Mouse (Mus musculus): ENCODE measurements around the gene Parp3. TPM values are rescaled to one million over a fixed set of nuclear protein-coding genes. Genes with fewer than 3 reads are reported as not detected.

The Parp3 gene
- total and polyA plus RNA-seq, 3 experiments: 2.2 to 5.0 TPM; not detected in 1

GRCm38 (mm10) chr9:106456325-106457162 lies 20.2 kb downstream of the Parp3 start:
- H3K9me3 ChIP-seq (replicated peaks; ENCODE audit: insufficient read depth, low read length): no peaks in the 10 kb centered on the region
- no peak overlapping the region for H3K4me3 ChIP-seq (ENCODE audit: control insufficient read depth in 1 of 2, insufficient read depth in 1 of 2, low read depth in 2 of 2, low read length in 2 of 2)
- no peak overlapping the region for H3K27ac ChIP-seq (ENCODE audit: control insufficient read depth, low read depth, low read length)
- H3K4me1 ChIP-seq (ENCODE audit: control insufficient read depth in 1 of 2, insufficient read depth in 2 of 2, low read length in 2 of 2): peaks cover 0 to 3% of the 10 kb centered on the region in 2 experiments; a peak in 2 of 4 replicates
- H3K9ac ChIP-seq (ENCODE audit: control insufficient read depth, low read depth, low read length, poor library complexity, severe bottlenecking): no peak overlapping the region
- TF ChIP-seq ZNF384 (IDR thresholded peaks at IDR 0.05; ENCODE audit: low read depth, low read length) (no peak), BHLHE40 (IDR thresholded peaks at IDR 0.05; ENCODE audit: borderline replicate concordance, low read depth, low read length) (no peak), RCOR1 (IDR thresholded peaks at IDR 0.05; ENCODE audit: low read depth, low read length) (no peak), POLR2AphosphoS2 (IDR thresholded peaks at IDR 0.05; ENCODE audit: low read length) (no peak), RAD21 (IDR thresholded peaks at IDR 0.05; ENCODE audit: low read depth, low read length) (no peak), UBTF (IDR thresholded peaks at IDR 0.05; ENCODE audit: borderline replicate concordance, insufficient read depth, low read depth, low read length) (no peak), ZMIZ1 (IDR thresholded peaks at IDR 0.05; ENCODE audit: low read depth, low read length) (no peak), MYC (IDR thresholded peaks at IDR 0.05; ENCODE audit: low read depth, low read length) (no peak), TAL1 (IDR thresholded peaks at IDR 0.05; ENCODE audit: low read length) (no peak), MEF2A (IDR thresholded peaks at IDR 0.05; ENCODE audit: extremely low read depth, insufficient replicate concordance, low read depth, low read length, poor library complexity, severe bottlenecking) (no peak), TCF12 (IDR thresholded peaks at IDR 0.05; ENCODE audit: low read depth, low read length) (no peak), CHD1 (IDR thresholded peaks at IDR 0.05; ENCODE audit: low read depth, low read length) (no peak), TBP (IDR thresholded peaks at IDR 0.05; ENCODE audit: low read depth, low read length) (no peak)
- H3K36me3 ChIP-seq (ENCODE audit: control insufficient read depth in 1 of 2, insufficient read depth in 2 of 2, low read length in 2 of 2): peaks cover 0 to 2% of the 10 kb centered on the region in 2 experiments; a peak in 2 of 4 replicates
- no peaks in the 10 kb centered on the region; the same call in 1 of the 2 replicates for H3K79me2 ChIP-seq (ENCODE audit: control insufficient read depth, insufficient read depth, low read length, poor library complexity)
- H3K27me3 ChIP-seq (ENCODE audit: control insufficient read depth in 1 of 2, insufficient read depth in 2 of 2, low read length in 2 of 2): no peaks in the 10 kb centered on the region
- no peak for DNase-seq (ENCODE audit: low read depth, low spot score)

GRCm38 (mm10) chr9:106454888-106455681 lies 21.7 kb downstream of the Parp3 start:
- no peaks in the 10 kb centered on the region for H3K27me3 ChIP-seq (ENCODE audit: control insufficient read depth in 1 of 2, insufficient read depth in 2 of 2, low read length in 2 of 2)
- TF ChIP-seq RCOR1 (IDR thresholded peaks at IDR 0.05; ENCODE audit: low read depth, low read length) (no peak), KAT2A (conservative IDR thresholded peaks at IDR 0.05; ENCODE audit: low read depth, low read length) (no peak), TCF12 (IDR thresholded peaks at IDR 0.05; ENCODE audit: low read depth, low read length) (no peak), CHD2 (IDR thresholded peaks at IDR 0.05; ENCODE audit: low read length) (no peak), NELFE (IDR thresholded peaks at IDR 0.05; ENCODE audit: low read depth, low read length) (no peak), USF2 (IDR thresholded peaks at IDR 0.05; ENCODE audit: borderline replicate concordance in 1 of 2, insufficient read depth in 1 of 2, low read depth in 1 of 2, low read length in 2 of 2) (no peak), MEF2A (IDR thresholded peaks at IDR 0.05; ENCODE audit: extremely low read depth, insufficient replicate concordance, low read depth, low read length, poor library complexity, severe bottlenecking) (no peak), RAD21 (IDR thresholded peaks at IDR 0.05; ENCODE audit: low read depth, low read length) (no peak), MAX (IDR thresholded peaks at IDR 0.05; ENCODE audit: low read length) (no peak), ETS1 (IDR thresholded peaks at IDR 0.05; ENCODE audit: low read depth, low read length) (no peak), HCFC1 (IDR thresholded peaks at IDR 0.05; ENCODE audit: low read depth, low read length) (no peak), SIN3A (IDR thresholded peaks at IDR 0.05; ENCODE audit: low read length) (no peak), MYB (IDR thresholded peaks at IDR 0.05; ENCODE audit: low read depth, low read length) (no peak), ZKSCAN1 (IDR thresholded peaks at IDR 0.05; ENCODE audit: low read depth, low read length) (no peak), TAL1 (IDR thresholded peaks at IDR 0.05; ENCODE audit: low read length) (no peak), ZC3H11A (IDR thresholded peaks at IDR 0.05; ENCODE audit: low read depth, low read length) (no peak), GATA1 (IDR thresholded peaks at IDR 0.05; ENCODE audit: low read depth, low read length) (no peak), MAFK (IDR thresholded peaks at IDR 0.05; ENCODE audit: borderline replicate concordance, low read depth, low read length) (no peak), MXI1 (IDR thresholded peaks at IDR 0.05; ENCODE audit: low read depth, low read length) (no peak)

More at GRCm38 (mm10) chr9:106454888-106455681, 21.7 kb downstream of the Parp3 start:
- H3K9me3 ChIP-seq (replicated peaks; ENCODE audit: insufficient read depth, low read length): no peaks in the 10 kb centered on the region
- DNase-seq (ENCODE audit: low read depth, low spot score): no peak
- no peak overlapping the region for H3K27ac ChIP-seq (ENCODE audit: control insufficient read depth, low read depth, low read length)
- H3K36me3 ChIP-seq (ENCODE audit: control insufficient read depth in 1 of 2, insufficient read depth in 2 of 2, low read length in 2 of 2): peaks cover 0 to 2% of the 10 kb centered on the region in 2 experiments; a peak in 2 of 4 replicates
- peaks cover 0 to 3% of the 10 kb centered on the region in 2 experiments; a peak in 2 of 4 replicates for H3K4me1 ChIP-seq (ENCODE audit: control insufficient read depth in 1 of 2, insufficient read depth in 2 of 2, low read length in 2 of 2)
- H3K4me3 ChIP-seq (ENCODE audit: control insufficient read depth in 1 of 2, insufficient read depth in 1 of 2, low read depth in 2 of 2, low read length in 2 of 2): no peak overlapping the region
- H3K79me2 ChIP-seq (ENCODE audit: control insufficient read depth, insufficient read depth, low read length, poor library complexity): no peaks in the 10 kb centered on the region; the same call in 1 of the 2 replicates
- H3K9ac ChIP-seq (ENCODE audit: control insufficient read depth, low read depth, low read length, poor library complexity, severe bottlenecking): no peak overlapping the region
